Mouse (Mus musculus) adrenal gland, postnatal 25 days (tissue): ENCODE data around the gene Syngr2. TPM values are rescaled to one million over a fixed set of nuclear protein-coding genes. Genes with fewer than 3 reads are reported as not detected.

ENCODE experiments used
- total RNA-seq: library from RNA; stranded (reverse); gene quantifications from 2 replicates; pipeline ENCODE4 v1.2.3, GENCODE M21; 2021

Syngr2 gene
- total RNA-seq, 1 experiment from 2014 or later = 108 TPM

Other genes starting within 250 kb of the Syngr2 start
- 24.1 and 29.4 TPM in 2 replicates for gene Tnrc6c, start 155.4 kb upstream of the Syngr2 start, total RNA-seq
- 3.1 and 4.6 TPM in 2 replicates for gene Tmc8, start 27.6 kb upstream of the Syngr2 start, total RNA-seq
- gene Tmc6, start 27.5 kb upstream of the Syngr2 start, total RNA-seq = 31.9 and 43.5 TPM in 2 replicates
- gene 6030468B19Rik, start 12.0 kb upstream of the Syngr2 start, total RNA-seq = not detected in 2 replicates
- gene Gm20708, start within 50 bp of the Syngr2 start, total RNA-seq = 1.00 and 1.8 TPM in 2 replicates
- 10.1 and 13.2 TPM in 2 replicates for gene Afmid, start 16.3 kb downstream of the Syngr2 start, total RNA-seq
- gene Tk1, start 16.4 kb downstream of the Syngr2 start, total RNA-seq = 14.3 and 18.4 TPM in 2 replicates
- gene Birc5, start 39.6 kb downstream of the Syngr2 start, total RNA-seq = 5.2 and 8.5 TPM in 2 replicates
- not detected in 2 replicates for gene Tmem235, start 51.1 kb downstream of the Syngr2 start, total RNA-seq
- gene Tha1, start 63.8 kb downstream of the Syngr2 start, total RNA-seq = 14.8 and 16.7 TPM in 2 replicates
- 8.8 and 9.0 TPM in 2 replicates for gene Socs3, start 160.4 kb downstream of the Syngr2 start, total RNA-seq
- gene Pgs1, start 176.6 kb downstream of the Syngr2 start, total RNA-seq = 58.9 and 60.0 TPM in 2 replicates